Mouse (Mus musculus) heart, embryonic 15.5 days (tissue): ENCODE results near the gene Scyl1. TPM values are rescaled to one million over a fixed set of nuclear protein-coding genes. Genes with fewer than 3 reads are reported as not detected.
A peak's percentile ranks its signal among the peaks of the same experiment; 100 is the strongest.

Experiments
- ATAC-seq: fragments of 200-750 bp; cut with Nextera tagmentation; replicated peaks from 2 replicates; pipeline ENCODE4 v1.8.0; 2017; ENCODE audit warnings: low read depth, moderate TSS enrichment; ENCODE audit not compliant: insufficient number of reproducible peaks, insufficient read depth, low FRiP score
- H3K27ac ChIP-seq: fragments of 300-500 bp; sonication (generic); 2 replicates; pipeline ENCODE4 v1.5.1; 2015; ENCODE audit warnings: mild to moderate bottlenecking, inconsistent platforms
- H3K27me3 ChIP-seq: fragments of 300-500 bp; sonication (generic); 2 replicates; pipeline ENCODE4 v1.6.1; 2015; ENCODE audit warnings: inconsistent platforms
- H3K36me3 ChIP-seq: fragments of 300-500 bp; sonication (generic); 2 replicates; pipeline ENCODE4 v1.6.1; 2015; ENCODE audit warnings: mild to moderate bottlenecking, inconsistent platforms
- H3K4me1 ChIP-seq: fragments of 300-500 bp; sonication (generic); replicated peaks from 2 replicates; pipeline ENCODE4 v1.6.1; 2015; ENCODE audit warnings: inconsistent platforms
- H3K4me2 ChIP-seq: fragments of 300-500 bp; sonication (generic); 2 replicates; pipeline ENCODE4 v1.6.1; 2015; ENCODE audit warnings: inconsistent platforms, mild to moderate bottlenecking, moderate library complexity
- H3K4me3 ChIP-seq: fragments of 300-500 bp; sonication (generic); 2 replicates; pipeline ENCODE4 v1.5.1; 2015; ENCODE audit warnings: mild to moderate bottlenecking, inconsistent platforms
- H3K9ac ChIP-seq: fragments of 300-500 bp; sonication (generic); 2 replicates; pipeline ENCODE4 v1.6.1; 2015; ENCODE audit warnings: mild to moderate bottlenecking, inconsistent platforms
- H3K9me3 ChIP-seq: fragments of 300-500 bp; sonication (generic); replicated peaks from 2 replicates; pipeline ENCODE4 v1.6.1; 2016; ENCODE audit warnings: inconsistent platforms
- WGBS: fragments of 180-500 bp; shearing (Covaris S2); methylation state at CpG from one replicate; pipeline ENCODE4 v1.1.7; 2015; ENCODE audit warnings: mixed read lengths; 5-methylcytosine and 5-hydroxymethylcytosine counted together
- polyA plus RNA-seq: library from polyadenylated mRNA; unstranded; fragments of >200 nt; fragmentation: Nextera tagmentation; extraction: Ambion mirVana; gene quantifications from 2 replicates; pipeline ENCODE4 v1.2.1, GENCODE M21; 2015

Gene Scyl1
- polyA plus RNA-seq, 1 experiment from 2014 or later: 53.5 TPM

- Histone ChIP-seq H3K9ac (peak overlapping the region; percentile 29), H3K9me3 (no peaks in the 10 kb centered on the region), H3K27ac (peak overlapping the region; percentile 96), H3K4me3 (no peak overlapping the region), H3K27me3 (no peaks in the 10 kb centered on the region), H3K4me2 (peak overlapping the region; percentile 53), H3K4me1 (peaks cover 78% of the 10 kb centered on the region), H3K36me3 (no peaks in the 10 kb centered on the region)
- peak; percentile 63 for ATAC-seq
- 10% methylated on average over 11 of the region's 11 CpGs for WGBS
These were observed 39.1 kb upstream of the Scyl1 start for GRCm38 (mm10) chr19:5810103-5810839.

GRCm38 (mm10) chr19:5809712-5810089, 38.5 kb upstream of the Scyl1 start:
- peak overlapping the region; percentile 53 for H3K4me2 ChIP-seq
- no peak overlapping the region for H3K4me3 ChIP-seq
- H3K4me1 ChIP-seq: peaks cover 84% of the 10 kb centered on the region
- no peaks in the 10 kb centered on the region for H3K27me3 ChIP-seq
- ATAC-seq: no peak
- H3K27ac ChIP-seq: peak overlapping the region; percentile 96
- 40% methylated on average over 7 of the region's 7 CpGs for WGBS
- H3K36me3 ChIP-seq: no peaks in the 10 kb centered on the region
- H3K9ac ChIP-seq: peak overlapping the region; percentile 29; the same call in 1 of the 2 replicates
- H3K9me3 ChIP-seq: no peaks in the 10 kb centered on the region

GRCm38 (mm10) chr19:5808955-5809711, 37.9 kb upstream of the Scyl1 start:
- H3K36me3 ChIP-seq: no peaks in the 10 kb centered on the region
- peak overlapping the region; percentile 29; the same call in 1 of the 2 replicates for H3K9ac ChIP-seq
- WGBS: 60% methylated on average over 14 of the region's 14 CpGs
- H3K9me3 ChIP-seq: no peaks in the 10 kb centered on the region
- peaks cover 87% of the 10 kb centered on the region for H3K4me1 ChIP-seq
- no peak overlapping the region for H3K4me3 ChIP-seq
- no peaks in the 10 kb centered on the region for H3K27me3 ChIP-seq
- no peak for ATAC-seq
- H3K4me2 ChIP-seq: peak overlapping the region; percentile 53; the same call in 1 of the 2 replicates
- peak overlapping the region; percentile 96 for H3K27ac ChIP-seq

GRCm38 (mm10) chr19:5807740-5808139, 36.5 kb upstream of the Scyl1 start:
- Histone ChIP-seq H3K9ac (no peak overlapping the region), H3K9me3 (no peaks in the 10 kb centered on the region), H3K4me2 (no peak overlapping the region), H3K27ac (peak overlapping the region; percentile 99), H3K36me3 (no peaks in the 10 kb centered on the region), H3K4me1 (peaks cover 86% of the 10 kb centered on the region), H3K4me3 (no peak overlapping the region), H3K27me3 (no peaks in the 10 kb centered on the region)
- 71% methylated on average over 3 of the region's 3 CpGs for WGBS
- ATAC-seq: no peak

- no peak overlapping the region for H3K4me2 ChIP-seq
- no peak for ATAC-seq
- peak overlapping the region; percentile 99 for H3K27ac ChIP-seq
- no peaks in the 10 kb centered on the region for H3K36me3 ChIP-seq
- H3K4me3 ChIP-seq: no peak overlapping the region
- WGBS: 30% methylated on average over 6 of the region's 6 CpGs
- H3K27me3 ChIP-seq: no peaks in the 10 kb centered on the region
- H3K9me3 ChIP-seq: no peaks in the 10 kb centered on the region
- peak overlapping the region; percentile 35; the same call in 1 of the 2 replicates for H3K9ac ChIP-seq
- peaks cover 77% of the 10 kb centered on the region for H3K4me1 ChIP-seq
These were observed 35.6 kb upstream of the Scyl1 start for GRCm38 (mm10) chr19:5806809-5807205.

GRCm38 (mm10) chr19:5806051-5806808, 35.0 kb upstream of the Scyl1 start:
- Histone ChIP-seq H3K36me3 (no peaks in the 10 kb centered on the region), H3K9ac (peak overlapping the region; percentile 43; the same call in 1 of the 2 replicates), H3K27ac (peak overlapping the region; percentile 99), H3K4me1 (peaks cover 71% of the 10 kb centered on the region), H3K4me2 (peak overlapping the region; percentile 44), H3K27me3 (no peaks in the 10 kb centered on the region), H3K4me3 (no peak overlapping the region), H3K9me3 (no peaks in the 10 kb centered on the region)
- ATAC-seq: no peak
- 3% methylated on average over 8 of the region's 8 CpGs for WGBS

- Histone ChIP-seq H3K4me2 (peak overlapping the region; percentile 85), H3K9ac (peak overlapping the region; percentile 71), H3K27ac (peak overlapping the region; percentile 99), H3K4me3 (peak overlapping the region; percentile 69; the same call in 1 of the 2 replicates), H3K9me3 (no peaks in the 10 kb centered on the region), H3K27me3 (no peaks in the 10 kb centered on the region), H3K36me3 (no peaks in the 10 kb centered on the region), H3K4me1 (peaks cover 53% of the 10 kb centered on the region)
- no peak for ATAC-seq
- WGBS: 29% methylated on average over 8 of the region's 8 CpGs
These were observed 33.2 kb upstream of the Scyl1 start for GRCm38 (mm10) chr19:5804371-5804899.

GRCm38 (mm10) chr19:5803881-5804279, 32.7 kb upstream of the Scyl1 start:
- Histone ChIP-seq H3K4me1 (peaks cover 49% of the 10 kb centered on the region), H3K9me3 (no peaks in the 10 kb centered on the region), H3K27me3 (no peaks in the 10 kb centered on the region), H3K36me3 (peaks cover 3% of the 10 kb centered on the region; the same call in 1 of the 2 replicates), H3K4me2 (peak overlapping the region; percentile 85), H3K9ac (peak overlapping the region; percentile 71), H3K4me3 (peak overlapping the region; percentile 69), H3K27ac (peak overlapping the region; percentile 99)
- ATAC-seq: no peak
- 1% methylated on average over 16 of the region's 16 CpGs for WGBS

- peaks cover 8% of the 10 kb centered on the region; the same call in 1 of the 2 replicates for H3K36me3 ChIP-seq
- peaks cover 43% of the 10 kb centered on the region for H3K4me1 ChIP-seq
- WGBS: under 1% methylated on average over 67 of the region's 67 CpGs
- no peaks in the 10 kb centered on the region for H3K27me3 ChIP-seq
- H3K4me3 ChIP-seq: peak overlapping the region; percentile 69
- ATAC-seq: peak; percentile 96
- H3K9me3 ChIP-seq: no peaks in the 10 kb centered on the region
- peak overlapping the region; percentile 99 for H3K27ac ChIP-seq
- H3K9ac ChIP-seq: peak overlapping the region; percentile 85
- peak overlapping the region; percentile 85 for H3K4me2 ChIP-seq
These were observed 32.0 kb upstream of the Scyl1 start for GRCm38 (mm10) chr19:5803041-5803880.

- Histone ChIP-seq H3K27me3 (no peaks in the 10 kb centered on the region), H3K4me1 (peaks cover 40% of the 10 kb centered on the region), H3K27ac (peak overlapping the region; percentile 99), H3K36me3 (peaks cover 12% of the 10 kb centered on the region), H3K9me3 (no peaks in the 10 kb centered on the region), H3K4me3 (peak overlapping the region; percentile 69), H3K4me2 (peak overlapping the region; percentile 85), H3K9ac (peak overlapping the region; percentile 85)
- no peak for ATAC-seq
- under 1% methylated on average over 4 of the region's 4 CpGs for WGBS
These were observed 31.5 kb upstream of the Scyl1 start for GRCm38 (mm10) chr19:5802787-5803040.
